Mouse (Mus musculus) layer of hippocampus, postnatal 36 days (tissue): Measurements from ENCODE around the gene Siglecf. TPM values are rescaled to one million over a fixed set of nuclear protein-coding genes. Genes with fewer than 3 reads are reported as not detected.
"Not testable (repeated sequence)": the region's sequence is repeated elsewhere in the genome, so short reads cannot be mapped to it uniquely, and the experiment has no call there.

Experiments
- DNase-seq, 2 experiments: peaks; one replicate each; pipeline ENCODE4 v3.0.0; 2022
- total RNA-seq, 2 experiments: library from RNA; stranded (reverse); gene quantifications; 2 replicates each; pipeline ENCODE4 v1.2.3; 2021

The Siglecf gene
- total RNA-seq: under 1 TPM; 0.57 to 0.68 TPM

GRCm38 (mm10) chr7:43351154-43351553, at the start of gene Siglecf:
TSS of gene Siglecf (plus strand) at chr7:43351341.
- no peak for DNase-seq

GRCm38 (mm10) chr7:43305235-43305634, 45.9 kb upstream of the Siglecf start:
- no peak for DNase-seq

GRCm38 (mm10) chr7:43309069-43309468, 42.1 kb upstream of the Siglecf start:
- no peak for DNase-seq

- DNase-seq: no peak
Observed at GRCm38 (mm10) chr7:43311632-43312031, 39.5 kb upstream of the Siglecf start.

- no peak for DNase-seq
Observed at GRCm38 (mm10) chr7:43312386-43313012, 38.6 kb upstream of the Siglecf start.

- peak; percentile 91 to 92 for DNase-seq
Observed at GRCm38 (mm10) chr7:43313013-43313428, 38.1 kb upstream of the Siglecf start, which contains the start of gene Zfp715. TSS of gene Zfp715 (minus strand) at chr7:43313294.

- DNase-seq: peak; percentile 25 to 26
Observed at GRCm38 (mm10) chr7:43326223-43326780, 24.8 kb upstream of the Siglecf start.

- no peak for DNase-seq
Observed at GRCm38 (mm10) chr7:43328101-43328500, 23.0 kb upstream of the Siglecf start.

GRCm38 (mm10) chr7:43333203-43333602, 17.9 kb upstream of the Siglecf start:
- no peak for DNase-seq

GRCm38 (mm10) chr7:43333899-43334298, 17.2 kb upstream of the Siglecf start:
- DNase-seq: no peak

GRCm38 (mm10) chr7:43340771-43341170, 10.4 kb upstream of the Siglecf start:
- no peak for DNase-seq

- no peak for DNase-seq
Observed at GRCm38 (mm10) chr7:43343191-43343590, 8.0 kb upstream of the Siglecf start.

GRCm38 (mm10) chr7:43344020-43344419, 7.1 kb upstream of the Siglecf start:
- no peak for DNase-seq

- no peak for DNase-seq
Observed at GRCm38 (mm10) chr7:43344491-43344890, 6.7 kb upstream of the Siglecf start.

GRCm38 (mm10) chr7:43346148-43346547, 5.0 kb upstream of the Siglecf start:
- no peak for DNase-seq

- DNase-seq: no peak
Observed at GRCm38 (mm10) chr7:43346571-43346970, 4.6 kb upstream of the Siglecf start.

GRCm38 (mm10) chr7:43349623-43350022, 1.5 kb upstream of the Siglecf start:
- not testable (repeated sequence) for DNase-seq

GRCm38 (mm10) chr7:43353118-43353517, 2.0 kb downstream of the Siglecf start:
- DNase-seq: no peak

GRCm38 (mm10) chr7:43353758-43354157, 2.6 kb downstream of the Siglecf start:
- no peak for DNase-seq

- peak; percentile 7 to 8 for DNase-seq
Observed at GRCm38 (mm10) chr7:43354893-43355835, 4.0 kb downstream of the Siglecf start.

GRCm38 (mm10) chr7:43358556-43358955, 7.4 kb downstream of the Siglecf start:
- DNase-seq: no peak

GRCm38 (mm10) chr7:43361442-43361841, 10.3 kb downstream of the Siglecf start:
- DNase-seq: no peak

- DNase-seq: no peak
Observed at GRCm38 (mm10) chr7:43362021-43362420, 10.9 kb downstream of the Siglecf start.
